Mouse (Mus musculus) midbrain, embryonic 11.5 days (tissue): ENCODE results near the gene Dscaml1. TPM values are rescaled to one million over a fixed set of nuclear protein-coding genes. Genes with fewer than 3 reads are reported as not detected.
A peak's percentile ranks its signal among the peaks of the same experiment; 100 is the strongest.

Experiments used
- ATAC-seq: fragments of 200-750 bp; cut with Nextera tagmentation; 2 replicates; pipeline ENCODE4 v1.8.0; 2017; ENCODE audit warnings: moderate TSS enrichment, moderate library complexity; ENCODE audit not compliant: low FRiP score
- DNase-seq: peaks from one replicate; pipeline ENCODE4 v3.0.0; 2015; ENCODE audit warnings: low spot score; ENCODE audit errors: missing footprints
- H3K27ac ChIP-seq: fragments of 300-500 bp; sonication (generic); 2 replicates; pipeline ENCODE4 v1.5.1; 2014; ENCODE audit warnings: low read depth, low read length
- H3K27me3 ChIP-seq: fragments of 300-500 bp; sonication (generic); 2 replicates; pipeline ENCODE4 v1.6.1; 2014; ENCODE audit warnings: mild to moderate bottlenecking, low read length, moderate library complexity, mixed read lengths; ENCODE audit not compliant: control insufficient read depth, insufficient read depth
- H3K36me3 ChIP-seq: fragments of 300-500 bp; sonication (generic); 2 replicates; pipeline ENCODE4 v1.6.1; 2014; ENCODE audit warnings: mild to moderate bottlenecking, low read length, moderate library complexity, mixed read lengths; ENCODE audit not compliant: control insufficient read depth, insufficient read depth
- H3K4me1 ChIP-seq: fragments of 300-500 bp; sonication (generic); 2 replicates; pipeline ENCODE4 v1.6.1; 2014; ENCODE audit warnings: low read length; ENCODE audit not compliant: control insufficient read depth, insufficient read depth
- H3K4me2 ChIP-seq: fragments of 300-500 bp; sonication (generic); 2 replicates; pipeline ENCODE4 v1.6.1; 2014; ENCODE audit warnings: mild to moderate bottlenecking, moderate library complexity
- H3K4me3 ChIP-seq: fragments of 300-500 bp; sonication (generic); 2 replicates; pipeline ENCODE4 v1.5.1; 2014; ENCODE audit warnings: low read depth, low read length
- H3K9ac ChIP-seq: fragments of 300-500 bp; sonication (generic); 2 replicates; pipeline ENCODE4 v1.6.1; 2014; ENCODE audit warnings: low read length
- H3K9me3 ChIP-seq: fragments of 300-500 bp; sonication (generic); 2 replicates; pipeline ENCODE4 v1.6.1; 2016; ENCODE audit warnings: low read length; ENCODE audit not compliant: control insufficient read depth
- WGBS: fragments of 180-500 bp; shearing (Covaris S2); extraction: QIAGEN DNeasy Blood & Tissue Kit; methylation state at CpG from one replicate; pipeline ENCODE4 v1.1.7; 2014; 5-methylcytosine and 5-hydroxymethylcytosine counted together
- polyA plus RNA-seq: library from polyadenylated mRNA; unstranded; fragments of >200 nt; fragmentation: Nextera tagmentation; extraction: Ambion mirVana; gene quantifications from 2 replicates; pipeline ENCODE4 v1.2.1, GENCODE M21; 2014

Dscaml1 gene
- polyA plus RNA-seq, 1 experiment from 2014 or later: 0.74 TPM

DNA sequence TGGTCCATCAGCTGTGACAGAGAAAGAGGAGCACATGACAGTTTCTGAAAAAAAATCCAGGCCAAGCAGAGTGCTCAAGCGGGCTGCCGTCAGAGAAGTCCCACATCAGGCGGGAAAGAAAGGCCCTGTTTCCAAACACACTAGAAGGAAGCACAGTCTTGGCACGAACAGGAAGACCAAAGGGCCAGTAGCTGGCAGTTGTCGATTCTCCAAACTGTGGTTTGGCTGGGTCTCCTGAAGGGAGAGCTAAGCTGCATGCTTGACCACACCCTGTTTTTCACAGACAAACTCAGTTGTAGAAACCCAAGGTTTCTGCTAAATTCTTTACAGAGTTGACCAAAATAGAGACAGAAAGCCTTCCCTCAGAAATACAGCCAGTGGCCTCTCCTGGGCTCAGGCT is 369.3 kb downstream of the Dscaml1 start:
- Histone ChIP-seq H3K9me3 (no peaks in the 10 kb centered on the region), H3K4me3 (no peak overlapping the region), H3K4me2 (no peak overlapping the region), H3K9ac (no peak overlapping the region), H3K36me3 (no peaks in the 10 kb centered on the region), H3K4me1 (peaks cover 11% of the 10 kb centered on the region), H3K27ac (no peak overlapping the region), H3K27me3 (no peaks in the 10 kb centered on the region)
- 88% methylated on average over 5 of the region's 5 CpGs for WGBS
- DNase-seq (no peak), ATAC-seq (no peak)

DNA sequence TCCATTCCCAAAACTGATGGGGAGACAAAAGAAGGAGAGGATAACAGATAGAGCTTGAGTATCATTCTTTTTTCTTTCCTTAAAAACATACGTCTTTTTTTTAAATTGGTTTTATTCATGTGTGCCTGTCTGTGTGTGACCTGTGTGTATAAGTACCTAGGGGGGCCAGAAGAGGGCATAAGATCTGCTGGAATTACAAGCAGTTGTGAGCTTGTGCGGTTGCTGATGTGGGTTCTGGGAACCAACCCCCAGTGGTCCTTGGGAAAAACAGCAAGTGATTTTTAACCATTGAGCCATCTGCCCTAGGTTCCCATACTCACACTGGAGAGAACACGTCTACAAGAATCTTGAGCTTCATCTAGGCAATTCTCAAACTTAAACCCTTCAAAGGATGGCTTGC is 370.8 kb downstream of the Dscaml1 start:
- no peaks in the 10 kb centered on the region for H3K9me3 ChIP-seq
- H3K4me3 ChIP-seq: no peak overlapping the region
- no peak for DNase-seq
- H3K4me2 ChIP-seq: no peak overlapping the region
- no peaks in the 10 kb centered on the region for H3K27me3 ChIP-seq
- H3K9ac ChIP-seq: no peak overlapping the region
- 0 out of 2 replicates have a peak, but pooled peaks cover 2% of the 10 kb centered on the region for H3K36me3 ChIP-seq
- ATAC-seq: no peak
- WGBS: 76% methylated on average over 3 of the region's 3 CpGs
- no peak overlapping the region for H3K27ac ChIP-seq
- H3K4me1 ChIP-seq: peaks cover 9% of the 10 kb centered on the region

DNA sequence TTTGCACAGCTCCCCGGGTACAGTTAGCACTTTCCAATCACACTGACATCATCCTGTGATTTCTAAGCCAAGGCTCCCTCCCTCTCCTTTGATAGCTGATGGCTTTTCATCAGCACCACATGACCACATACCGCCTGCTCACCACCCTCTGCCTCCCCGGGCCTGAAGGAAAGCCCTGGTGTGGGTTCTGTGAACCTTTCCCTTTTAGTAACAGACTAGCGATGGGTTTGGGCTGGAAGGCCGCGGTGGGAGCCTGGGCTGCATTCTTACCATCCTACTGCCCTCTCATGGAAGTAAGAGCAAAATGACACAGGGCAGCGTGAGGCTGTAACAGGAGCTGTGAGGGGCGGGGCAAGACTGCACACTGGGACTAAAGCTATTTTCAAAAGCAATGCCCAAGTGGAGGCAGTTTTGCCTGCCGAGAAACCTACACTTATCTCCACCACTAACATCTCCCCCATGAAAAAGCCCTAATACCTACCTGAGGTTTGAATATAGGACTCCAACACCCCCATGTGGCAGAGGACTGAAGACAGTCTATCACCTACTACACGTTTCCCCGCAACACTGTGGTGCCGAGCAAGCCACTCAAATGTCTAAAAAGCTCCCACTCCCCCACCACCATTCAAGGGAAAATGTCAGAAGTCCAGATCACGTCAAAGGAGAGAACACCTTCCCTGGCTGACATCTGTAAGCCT is 372.2 kb downstream of the Dscaml1 start:
- Histone ChIP-seq H3K36me3 (0 out of 2 replicates have a peak, but pooled peaks cover 2% of the 10 kb centered on the region), H3K27ac (no peak overlapping the region), H3K4me2 (no peak overlapping the region), H3K9ac (no peak overlapping the region), H3K9me3 (no peaks in the 10 kb centered on the region), H3K4me1 (peaks cover 4% of the 10 kb centered on the region), H3K27me3 (no peaks in the 10 kb centered on the region), H3K4me3 (no peak overlapping the region)
- ATAC-seq: no peak
- WGBS: 15% methylated on average over 13 of the region's 13 CpGs
- peak; percentile 87 for DNase-seq

DNA sequence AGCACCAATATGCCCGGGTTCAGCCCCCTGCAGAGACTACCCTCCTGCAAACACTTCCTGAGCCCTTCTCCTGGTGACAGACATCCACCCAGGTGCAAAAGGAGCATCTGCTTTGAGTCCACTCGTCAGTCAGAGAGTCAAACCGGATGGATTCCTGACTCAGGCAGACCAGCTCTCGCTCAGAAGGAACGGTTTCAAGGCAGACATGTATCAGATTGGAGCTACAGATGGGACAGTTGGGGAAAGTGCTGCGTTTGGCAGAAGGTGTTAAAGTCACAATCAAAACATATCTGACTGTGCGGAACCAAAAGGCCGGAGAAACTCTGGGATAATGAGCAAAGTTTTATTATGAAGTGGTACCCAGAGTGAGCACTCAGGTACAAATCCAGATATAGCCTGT is 373.0 kb downstream of the Dscaml1 start:
- Histone ChIP-seq H3K4me3 (no peak overlapping the region), H3K9ac (no peak overlapping the region), H3K27me3 (no peaks in the 10 kb centered on the region), H3K27ac (no peak overlapping the region), H3K9me3 (no peaks in the 10 kb centered on the region), H3K4me2 (no peak overlapping the region), H3K36me3 (peaks cover 2% of the 10 kb centered on the region; the same call in 1 of the 2 replicates), H3K4me1 (peaks cover 4% of the 10 kb centered on the region)
- WGBS: 81% methylated on average over 8 of the region's 8 CpGs
- ATAC-seq (no peak), DNase-seq (no peak)

Other genes starting within 250 kb of the Dscaml1 start
- gene BC049352, start 244.6 kb upstream of the Dscaml1 start, polyA plus RNA-seq: not detected in 2 replicates
- gene Tmprss4, start 222.5 kb upstream of the Dscaml1 start, polyA plus RNA-seq: not detected in 2 replicates
- 0.79 and 1.3 TPM in 2 replicates for gene Il10ra, start 157.5 kb upstream of the Dscaml1 start, polyA plus RNA-seq
- not detected in 2 replicates for gene Tmprss13, start 107.5 kb upstream of the Dscaml1 start, polyA plus RNA-seq
- 123 and 129 TPM in 2 replicates for gene Fxyd6, start 56.4 kb upstream of the Dscaml1 start, polyA plus RNA-seq
- 1.00 and 1.5 TPM in 2 replicates for gene Fxyd2, start 27.0 kb upstream of the Dscaml1 start, polyA plus RNA-seq